Mouse (Mus musculus) activated CD4-positive, CD25-positive, alpha-beta regulatory T cell, adult 9 weeks (primary cell): Measurements from ENCODE around the gene 4932411N23Rik. TPM values are rescaled to one million over a fixed set of nuclear protein-coding genes. Genes with fewer than 3 reads are reported as not detected.

Experiments used
- polyA plus RNA-seq: library from polyadenylated mRNA; unstranded; fragments of 100-300 nt; shearing (Covaris generic); gene quantifications from one replicate; pipeline ENCODE4 v1.2.1, GENCODE M21; 2017

The 4932411N23Rik gene
- polyA plus RNA-seq = not detected

DNA sequence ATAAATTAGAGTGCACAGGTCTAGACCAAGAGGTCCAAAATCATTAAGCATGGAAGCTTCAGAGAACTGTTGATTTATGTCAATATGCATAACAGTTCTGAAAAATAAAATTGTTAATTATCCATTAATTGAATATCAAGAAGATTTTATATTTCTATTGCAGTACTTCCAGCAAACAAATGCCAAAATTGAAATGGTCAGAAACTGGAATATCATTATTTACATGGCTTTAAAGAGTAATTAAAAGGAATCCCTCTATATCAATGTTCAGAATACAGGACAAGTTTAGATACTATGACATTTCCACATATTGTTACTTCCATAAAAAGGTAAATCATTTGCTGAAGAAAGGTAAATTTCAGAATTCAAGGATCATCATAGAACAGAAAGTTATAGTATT lies at the start of gene 4932411N23Rik:
TSS of gene 4932411N23Rik (minus strand) at position 101 of the 400 bp plus-strand sequence.

Other genes with a start within 250 kb of the 4932411N23Rik start
- not detected for gene Gm382, start 224.1 kb upstream of the 4932411N23Rik start, polyA plus RNA-seq